Mouse (Mus musculus) limb, embryonic 11.5 days (tissue): ENCODE data around the gene Gja10. TPM values are rescaled to one million over a fixed set of nuclear protein-coding genes. Genes with fewer than 3 reads are reported as not detected.

Source experiments
- ATAC-seq: fragments of 200-750 bp; cut with Nextera tagmentation; 2 replicates; pipeline ENCODE4 v1.8.0; 2017; ENCODE audit warnings: low read depth; ENCODE audit not compliant: insufficient number of reproducible peaks, low FRiP score, low TSS enrichment
- DNase-seq: peaks from one replicate; pipeline ENCODE4 v3.0.0-alpha.2; 2015; ENCODE audit warnings: low spot score
- H3K27ac ChIP-seq: fragments of 300-500 bp; sonication (generic); replicated peaks from 2 replicates; pipeline ENCODE4 v1.5.1; 2014; ENCODE audit warnings: low read depth, mild to moderate bottlenecking, low read length
- H3K27me3 ChIP-seq: fragments of 300-500 bp; sonication (generic); 2 replicates; pipeline ENCODE4 v1.6.1; 2014; ENCODE audit warnings: mild to moderate bottlenecking, low read length, mixed read lengths; ENCODE audit not compliant: control insufficient read depth, insufficient read depth
- H3K36me3 ChIP-seq: fragments of 300-500 bp; sonication (generic); 2 replicates; pipeline ENCODE4 v1.6.1; 2014; ENCODE audit warnings: mild to moderate bottlenecking, low read length, moderate library complexity, mixed read lengths; ENCODE audit not compliant: control insufficient read depth, insufficient read depth
- H3K4me1 ChIP-seq: fragments of 300-500 bp; sonication (generic); 2 replicates; pipeline ENCODE4 v1.6.1; 2014; ENCODE audit warnings: low read length, mixed read lengths; ENCODE audit not compliant: control insufficient read depth, insufficient read depth
- H3K4me2 ChIP-seq: fragments of 300-500 bp; sonication (generic); 2 replicates; pipeline ENCODE4 v1.6.1; 2014; ENCODE audit warnings: low read depth, mild to moderate bottlenecking, moderate library complexity; ENCODE audit not compliant: severe bottlenecking
- H3K4me3 ChIP-seq: fragments of 300-500 bp; sonication (generic); 2 replicates; pipeline ENCODE4 v1.5.1; 2014; ENCODE audit warnings: low read depth, low read length
- H3K9ac ChIP-seq: fragments of 300-500 bp; sonication (generic); 2 replicates; pipeline ENCODE4 v1.6.1; 2014; ENCODE audit warnings: mild to moderate bottlenecking, low read length
- H3K9me3 ChIP-seq: fragments of 300-500 bp; sonication (generic); 2 replicates; pipeline ENCODE4 v1.6.1; 2016; ENCODE audit warnings: low read length; ENCODE audit not compliant: control insufficient read depth
- whole genome bisulfite sequencing: fragments of 180-500 bp; shearing (Covaris S2); extraction: QIAGEN DNeasy Blood & Tissue Kit; methylation state at CpG from one replicate; pipeline ENCODE4 v1.1.7; 2014; 5-methylcytosine and 5-hydroxymethylcytosine counted together
- polyA plus RNA-seq: library from polyadenylated mRNA; unstranded; fragments of >200 nt; fragmentation: Nextera tagmentation; extraction: Ambion mirVana; gene quantifications from 2 replicates; pipeline ENCODE4 v1.2.1, GENCODE M21; 2014

Gene Gja10
- polyA plus RNA-seq, 1 experiment from 2014 or later = not detected

- DNase-seq = peak; percentile 38
- H3K4me1 ChIP-seq = peaks cover 8% of the 10 kb centered on the region; the same call in 1 of the 2 replicates
- no peak overlapping the region for H3K4me3 ChIP-seq
- no peaks in the 10 kb centered on the region; the same call in 1 of the 2 replicates for H3K36me3 ChIP-seq
- no peak overlapping the region for H3K27ac ChIP-seq
- H3K27me3 ChIP-seq = no peaks in the 10 kb centered on the region
- no peak overlapping the region for H3K9ac ChIP-seq
- no peaks in the 10 kb centered on the region for H3K9me3 ChIP-seq
- no peak overlapping the region for H3K4me2 ChIP-seq
- no peak for ATAC-seq
- WGBS = 63% methylated on average over 17 of the region's 17 CpGs
These were observed 32.3 kb downstream of the Gja10 start for GRCm38 (mm10) chr4:32569995-32570938.

DNA sequence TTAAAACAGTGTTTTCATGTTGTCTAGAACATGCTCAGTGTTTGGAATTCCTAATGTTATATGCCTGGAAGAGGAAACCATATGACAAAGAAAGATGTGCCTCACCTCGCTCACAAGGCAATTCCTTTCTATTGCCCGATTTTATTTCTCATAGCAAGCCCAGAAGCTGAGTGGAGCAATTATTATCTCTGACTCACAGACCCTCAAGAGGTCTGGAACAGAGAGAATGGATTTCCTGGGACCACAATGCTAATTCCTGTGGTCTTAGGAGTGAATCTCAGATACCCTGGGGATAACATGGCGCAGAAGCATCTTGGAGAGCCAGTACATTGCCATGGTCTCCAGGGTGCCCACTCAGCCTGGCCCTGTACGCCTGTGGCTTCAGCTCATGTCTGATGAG lies 33.5 kb downstream of the Gja10 start:
- Histone ChIP-seq H3K27me3 (no peaks in the 10 kb centered on the region), H3K36me3 (no peaks in the 10 kb centered on the region; the same call in none of the 2 replicates), H3K9me3 (no peaks in the 10 kb centered on the region), H3K4me1 (peaks cover 8% of the 10 kb centered on the region; the same call in 1 of the 2 replicates), H3K27ac (no peak overlapping the region), H3K9ac (no peak overlapping the region), H3K4me2 (no peak overlapping the region), H3K4me3 (no peak overlapping the region)
- DNase-seq = no peak
- 82% methylated on average over 4 of the region's 4 CpGs for WGBS
- ATAC-seq = no peak

DNA sequence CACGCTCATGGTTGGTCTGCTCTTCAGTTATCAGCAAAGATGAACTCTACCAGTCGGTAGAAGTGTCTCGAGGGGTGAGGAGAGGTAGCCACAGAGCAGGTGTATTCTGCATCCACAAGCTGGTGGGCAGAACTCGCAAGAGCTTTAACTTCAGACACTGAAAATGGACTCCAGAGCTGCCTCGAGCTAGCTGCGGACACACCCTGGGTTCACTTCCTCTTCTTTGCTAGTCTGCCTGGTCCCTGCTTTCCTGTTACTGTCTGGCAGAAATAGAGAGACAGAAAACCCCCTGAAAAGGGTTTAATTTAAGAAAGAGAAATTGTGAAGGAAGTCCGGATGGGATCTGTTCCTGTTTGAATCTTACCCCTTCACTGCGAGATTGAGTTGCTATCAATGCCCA lies 37.6 kb downstream of the Gja10 start:
- H3K9me3 ChIP-seq = no peaks in the 10 kb centered on the region
- 89% methylated on average over 8 of the region's 8 CpGs for WGBS
- ATAC-seq = no peak
- H3K27me3 ChIP-seq = no peaks in the 10 kb centered on the region
- no peak overlapping the region for H3K4me3 ChIP-seq
- no peak overlapping the region for H3K9ac ChIP-seq
- H3K36me3 ChIP-seq = no peaks in the 10 kb centered on the region; the same call in none of the 2 replicates
- no peak overlapping the region for H3K27ac ChIP-seq
- no peak for DNase-seq
- H3K4me1 ChIP-seq = peaks cover 4% of the 10 kb centered on the region; the same call in 1 of the 2 replicates
- H3K4me2 ChIP-seq = no peak overlapping the region

DNA sequence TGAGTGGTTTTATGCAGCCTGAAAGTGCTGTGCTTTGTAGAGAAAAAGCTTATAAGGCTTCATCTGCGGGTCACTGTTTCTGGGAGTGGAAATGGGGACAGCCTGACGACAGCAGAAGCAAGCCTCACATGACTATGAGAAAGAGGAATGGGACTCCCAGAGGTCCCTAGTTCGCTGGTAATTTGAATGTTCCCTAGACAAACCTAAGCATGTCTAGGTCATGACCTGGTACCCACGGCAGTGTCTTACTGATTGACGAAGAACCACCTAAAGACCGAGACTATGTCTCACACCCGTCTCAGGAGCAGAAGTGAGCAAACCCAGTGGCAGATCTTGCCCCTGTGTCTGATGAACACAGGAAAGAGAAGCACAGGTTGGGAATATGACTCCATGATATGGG lies 38.1 kb downstream of the Gja10 start:
- Histone ChIP-seq H3K4me1 (0 out of 2 replicates have a peak, but pooled peaks cover 3% of the 10 kb centered on the region), H3K4me2 (no peak overlapping the region), H3K36me3 (no peaks in the 10 kb centered on the region; the same call in none of the 2 replicates), H3K9ac (no peak overlapping the region), H3K4me3 (no peak overlapping the region), H3K9me3 (no peaks in the 10 kb centered on the region), H3K27me3 (no peaks in the 10 kb centered on the region), H3K27ac (no peak overlapping the region)
- WGBS = 87% methylated on average over 7 of the region's 7 CpGs
- no peak for ATAC-seq
- no peak for DNase-seq

- WGBS = 92% methylated on average over 35 of the region's 35 CpGs
- H3K4me2 ChIP-seq = no peak overlapping the region
- H3K9ac ChIP-seq = no peak overlapping the region
- no peaks in the 10 kb centered on the region; the same call in none of the 2 replicates for H3K36me3 ChIP-seq
- no peaks in the 10 kb centered on the region for H3K9me3 ChIP-seq
- DNase-seq (no peak), ATAC-seq (no peak)
- H3K4me3 ChIP-seq = no peak overlapping the region
- H3K27me3 ChIP-seq = no peaks in the 10 kb centered on the region
- no peak overlapping the region for H3K27ac ChIP-seq
- H3K4me1 ChIP-seq = 0 out of 2 replicates have a peak, but pooled peaks cover 3% of the 10 kb centered on the region
These were observed 40.0 kb downstream of the Gja10 start for GRCm38 (mm10) chr4:32562319-32563115.

DNA sequence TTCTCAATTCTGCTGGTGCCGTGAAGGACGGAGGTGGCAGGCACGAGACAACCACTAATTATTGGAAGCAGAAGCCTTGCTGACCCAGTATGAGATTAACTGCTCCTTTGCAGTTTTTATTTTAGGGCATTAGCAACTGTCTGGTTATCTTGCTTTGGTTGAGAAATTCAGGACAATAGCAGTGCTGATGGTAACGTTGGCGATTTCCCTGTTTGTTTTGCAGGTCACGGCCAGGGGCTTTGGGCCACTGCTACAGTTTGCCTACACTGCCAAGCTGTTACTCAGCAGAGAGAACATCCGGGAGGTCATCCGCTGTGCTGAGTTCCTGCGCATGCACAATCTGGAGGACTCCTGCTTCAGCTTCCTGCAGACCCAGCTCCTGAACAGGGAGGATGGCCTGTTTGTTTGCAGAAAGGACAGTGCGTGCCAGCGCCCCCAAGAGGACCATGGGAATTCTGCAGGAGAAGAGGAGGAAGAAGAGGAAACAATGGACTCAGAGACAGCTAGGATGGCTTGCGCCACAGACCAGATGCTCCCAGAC lies 40.9 kb downstream of the Gja10 start:
- Histone ChIP-seq H3K4me2 (no peak overlapping the region), H3K36me3 (no peaks in the 10 kb centered on the region; the same call in none of the 2 replicates), H3K27me3 (no peaks in the 10 kb centered on the region), H3K9me3 (no peaks in the 10 kb centered on the region), H3K27ac (0 out of 2 replicates have a peak overlapping the region, but pooled peaks have one; percentile 21), H3K9ac (no peak overlapping the region), H3K4me1 (0 out of 2 replicates have a peak, but pooled peaks cover 3% of the 10 kb centered on the region), H3K4me3 (no peak overlapping the region)
- DNase-seq (no peak), ATAC-seq (no peak)
- 70% methylated on average over 12 of the region's 12 CpGs for WGBS

- no peak overlapping the region for H3K4me3 ChIP-seq
- ATAC-seq (no peak), DNase-seq (no peak)
- no peaks in the 10 kb centered on the region for H3K27me3 ChIP-seq
- no peak overlapping the region for H3K27ac ChIP-seq
- 55% methylated on average over 8 of the region's 8 CpGs for WGBS
- no peak overlapping the region for H3K4me2 ChIP-seq
- no peak overlapping the region for H3K9ac ChIP-seq
- H3K36me3 ChIP-seq = no peaks in the 10 kb centered on the region; the same call in none of the 2 replicates
- H3K4me1 ChIP-seq = 0 out of 2 replicates have a peak, but pooled peaks cover 3% of the 10 kb centered on the region
- no peaks in the 10 kb centered on the region for H3K9me3 ChIP-seq
These were observed 41.6 kb downstream of the Gja10 start for GRCm38 (mm10) chr4:32560724-32561554.
